Mouse (Mus musculus) midbrain, embryonic 13.5 days (tissue): ENCODE measurements around the gene Mrps27. TPM values are rescaled to one million over a fixed set of nuclear protein-coding genes. Genes with fewer than 3 reads are reported as not detected.

ENCODE experiments used
- ATAC-seq: fragments of 200-750 bp; cut with Nextera tagmentation; 2 replicates; pipeline ENCODE4 v1.8.0; 2017; ENCODE audit warnings: mild to moderate bottlenecking, moderate TSS enrichment, moderate library complexity
- H3K27ac ChIP-seq: fragments of 300-500 bp; sonication (generic); 2 replicates; pipeline ENCODE4 v1.5.1; 2015; ENCODE audit warnings: inconsistent platforms, mild to moderate bottlenecking, moderate library complexity
- H3K27me3 ChIP-seq: fragments of 300-500 bp; sonication (generic); 2 replicates; pipeline ENCODE4 v1.6.1; 2015; ENCODE audit warnings: mild to moderate bottlenecking, inconsistent platforms
- H3K36me3 ChIP-seq: fragments of 300-500 bp; sonication (generic); 2 replicates; pipeline ENCODE4 v1.6.1; 2015; ENCODE audit warnings: mild to moderate bottlenecking, inconsistent platforms
- H3K4me1 ChIP-seq: fragments of 300-500 bp; sonication (generic); replicated peaks from 2 replicates; pipeline ENCODE4 v1.6.1; 2015; ENCODE audit warnings: inconsistent platforms
- H3K4me2 ChIP-seq: fragments of 300-500 bp; sonication (generic); replicated peaks from 2 replicates; pipeline ENCODE4 v1.6.1; 2015; ENCODE audit warnings: moderate library complexity, mild to moderate bottlenecking, inconsistent platforms
- H3K4me3 ChIP-seq: fragments of 300-500 bp; sonication (generic); replicated peaks from 2 replicates; pipeline ENCODE4 v1.5.1; 2015; ENCODE audit warnings: mild to moderate bottlenecking, inconsistent platforms
- H3K9ac ChIP-seq: fragments of 300-500 bp; sonication (generic); replicated peaks from 2 replicates; pipeline ENCODE4 v1.6.1; 2015; ENCODE audit warnings: mild to moderate bottlenecking, inconsistent platforms
- H3K9me3 ChIP-seq: fragments of 300-500 bp; sonication (generic); 2 replicates; pipeline ENCODE4 v1.6.1; 2016; ENCODE audit warnings: mild to moderate bottlenecking, inconsistent platforms
- WGBS: fragments of 180-500 bp; shearing (Covaris S2); methylation state at CpG from one replicate; pipeline ENCODE4 v1.1.7; 2015; 5-methylcytosine and 5-hydroxymethylcytosine counted together
- polyA plus RNA-seq: library from polyadenylated mRNA; unstranded; fragments of >200 nt; fragmentation: Nextera tagmentation; extraction: Ambion mirVana; gene quantifications from 2 replicates; pipeline ENCODE4 v1.2.1, GENCODE M21; 2015

The Mrps27 gene
- polyA plus RNA-seq, 1 experiment from 2014 or later, result 39.5 TPM

DNA sequence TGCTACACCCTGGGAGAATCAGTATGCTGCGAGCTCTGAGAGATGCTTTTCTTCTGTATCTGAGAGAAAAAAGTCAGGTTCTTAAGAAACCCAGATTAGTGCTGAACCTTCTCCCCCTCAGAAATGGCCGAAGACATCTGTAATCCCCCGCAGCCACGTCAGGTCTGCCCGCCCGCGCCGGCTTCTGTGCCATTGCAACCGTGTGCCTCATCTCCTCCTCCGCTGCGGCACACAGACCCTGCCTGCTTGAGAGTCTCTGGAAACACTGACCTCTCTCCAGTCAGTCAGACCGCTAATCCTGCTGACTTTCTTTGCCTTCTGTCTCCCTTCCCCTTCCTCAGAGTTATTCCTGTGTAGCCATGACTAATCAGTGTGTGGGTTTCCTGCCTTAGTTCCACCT lies 50.9 kb downstream of the Mrps27 start:
- no peak overlapping the region for H3K4me3 ChIP-seq
- peak; percentile 62 for ATAC-seq
- 0 out of 2 replicates have a peak overlapping the region, but pooled peaks have one; percentile 23 for H3K9ac ChIP-seq
- no peaks in the 10 kb centered on the region for H3K9me3 ChIP-seq
- H3K27ac ChIP-seq, result peak overlapping the region; percentile 39
- H3K4me2 ChIP-seq, result peak overlapping the region; percentile 39
- no peaks in the 10 kb centered on the region for H3K36me3 ChIP-seq
- 21% methylated on average over 12 of the region's 12 CpGs for WGBS
- H3K27me3 ChIP-seq, result no peaks in the 10 kb centered on the region
- peaks cover 48% of the 10 kb centered on the region for H3K4me1 ChIP-seq

DNA sequence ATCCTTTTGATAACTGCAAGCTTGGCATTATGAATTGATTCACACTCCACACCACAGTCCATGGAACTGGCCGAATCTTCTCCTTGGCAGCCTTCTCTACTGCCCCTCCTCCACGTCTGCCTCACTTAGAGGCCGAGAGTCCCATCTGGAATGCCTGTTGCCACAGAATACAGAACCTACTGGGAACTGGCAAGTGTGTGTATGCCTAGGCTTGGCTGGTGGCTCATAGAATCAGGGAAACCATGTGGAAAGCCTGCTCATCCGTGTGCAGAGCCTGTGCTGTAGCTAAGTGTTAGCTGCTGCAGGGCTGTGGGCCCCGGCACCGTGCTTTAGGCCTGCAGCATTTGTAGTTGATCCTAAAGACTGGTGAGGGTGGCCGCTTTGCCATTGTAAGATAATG lies 52.6 kb downstream of the Mrps27 start:
- WGBS, result 30% methylated on average over 7 of the region's 7 CpGs
- peak overlapping the region; percentile 7 for H3K27ac ChIP-seq

DNA sequence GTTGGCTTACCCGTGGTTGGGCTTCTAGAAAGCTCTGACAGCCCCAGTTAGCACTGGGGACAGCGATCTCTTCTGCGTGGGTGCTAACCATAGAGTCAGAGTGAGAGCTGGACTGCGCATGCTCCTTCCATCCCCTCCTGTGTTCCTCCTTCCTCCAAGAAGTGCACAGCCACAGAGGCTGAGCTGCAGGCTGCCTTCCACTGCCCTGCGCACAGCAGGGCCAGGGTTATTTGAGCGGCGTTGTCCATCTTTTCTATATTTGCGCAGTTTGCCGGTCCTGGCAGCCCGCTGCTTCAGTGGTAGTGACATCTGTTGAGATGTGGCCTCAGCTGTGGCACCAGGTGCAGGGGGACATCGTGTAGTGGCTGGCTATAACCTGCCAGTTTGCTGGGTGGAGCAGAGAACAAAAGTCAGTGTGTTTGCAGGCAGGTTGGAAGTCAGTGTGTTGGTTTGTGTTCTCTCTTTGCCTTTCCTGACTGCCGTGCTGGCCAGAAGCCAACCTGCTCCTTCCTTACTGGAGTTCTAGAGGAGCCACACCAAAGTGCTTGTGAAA lies 53.6 kb downstream of the Mrps27 start:
- H3K36me3 ChIP-seq, result no peaks in the 10 kb centered on the region
- H3K9ac ChIP-seq, result no peak overlapping the region; the same call in 1 of the 2 replicates
- H3K4me2 ChIP-seq, result no peak overlapping the region
- H3K4me3 ChIP-seq, result no peak overlapping the region
- no peaks in the 10 kb centered on the region for H3K27me3 ChIP-seq
- no peak overlapping the region for H3K27ac ChIP-seq
- 82% methylated on average over 12 of the region's 12 CpGs for WGBS
- no peaks in the 10 kb centered on the region for H3K9me3 ChIP-seq
- no peak for ATAC-seq
- peaks cover 48% of the 10 kb centered on the region for H3K4me1 ChIP-seq

More for the DNA sequence above, 52.6 kb downstream of the Mrps27 start:
- Histone ChIP-seq H3K4me3 (no peak overlapping the region), H3K4me2 (no peak overlapping the region), H3K27me3 (no peaks in the 10 kb centered on the region), H3K4me1 (peaks cover 48% of the 10 kb centered on the region), H3K9me3 (no peaks in the 10 kb centered on the region), H3K36me3 (no peaks in the 10 kb centered on the region), H3K9ac (no peak overlapping the region)
- ATAC-seq, result peak; percentile 87

DNA sequence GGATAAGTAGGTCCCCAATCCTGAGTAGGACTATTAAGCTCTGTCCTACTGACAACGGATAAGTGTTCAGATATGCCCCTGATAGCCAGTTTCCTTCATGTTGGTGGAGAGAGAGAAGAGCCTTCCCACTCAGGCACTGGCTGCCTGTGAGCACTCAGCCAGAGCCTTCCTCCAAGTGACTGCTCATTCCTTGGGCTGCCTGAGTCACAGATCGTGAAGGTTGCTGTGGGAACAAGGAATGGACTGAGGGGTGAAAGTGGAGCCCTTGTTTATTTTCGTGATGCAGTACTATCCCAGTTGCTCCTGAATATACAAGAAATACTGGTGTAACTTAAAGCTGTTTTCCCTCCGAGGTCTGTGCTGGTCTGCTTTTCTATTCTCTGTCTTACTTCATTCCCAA lies 54.8 kb downstream of the Mrps27 start:
- no peak for ATAC-seq
- no peak overlapping the region for H3K4me3 ChIP-seq
- no peaks in the 10 kb centered on the region for H3K9me3 ChIP-seq
- no peak overlapping the region for H3K9ac ChIP-seq
- peaks cover 48% of the 10 kb centered on the region for H3K4me1 ChIP-seq
- H3K4me2 ChIP-seq, result no peak overlapping the region
- H3K36me3 ChIP-seq, result 0 out of 2 replicates have a peak, but pooled peaks cover 3% of the 10 kb centered on the region
- 72% methylated on average over 4 of the region's 4 CpGs for WGBS
- 0 out of 2 replicates have a peak overlapping the region, but pooled peaks have one; percentile 25 for H3K27ac ChIP-seq
- H3K27me3 ChIP-seq, result no peaks in the 10 kb centered on the region

DNA sequence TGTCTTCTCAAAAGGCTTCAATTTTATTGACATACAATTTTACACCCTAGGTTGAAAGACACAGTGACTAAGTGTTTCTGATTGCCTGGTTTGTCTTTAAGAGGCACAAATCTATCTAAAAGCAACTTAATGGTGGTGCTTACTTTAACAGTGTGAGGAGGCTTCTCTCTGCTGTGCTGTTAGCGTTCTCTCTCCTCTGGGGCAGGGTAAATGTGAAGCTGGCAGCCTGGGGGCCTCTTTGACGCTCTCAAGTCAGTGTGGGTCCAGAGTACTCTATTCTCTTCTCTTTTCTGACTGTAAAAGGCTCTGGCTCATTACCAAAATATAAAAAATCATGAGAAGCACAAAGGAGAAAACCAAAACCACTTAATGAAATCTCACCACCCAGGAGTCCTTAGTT lies 64.6 kb downstream of the Mrps27 start:
- Histone ChIP-seq H3K9ac (no peak overlapping the region; the same call in 1 of the 2 replicates), H3K27me3 (no peaks in the 10 kb centered on the region), H3K27ac (no peak overlapping the region), H3K4me3 (no peak overlapping the region), H3K36me3 (peaks cover 28% of the 10 kb centered on the region), H3K4me2 (no peak overlapping the region), H3K9me3 (no peaks in the 10 kb centered on the region), H3K4me1 (peaks cover 34% of the 10 kb centered on the region)
- WGBS, result 37% methylated on average over 2 of the region's 2 CpGs
- ATAC-seq, result no peak; the same call in 1 of the 2 replicates

DNA sequence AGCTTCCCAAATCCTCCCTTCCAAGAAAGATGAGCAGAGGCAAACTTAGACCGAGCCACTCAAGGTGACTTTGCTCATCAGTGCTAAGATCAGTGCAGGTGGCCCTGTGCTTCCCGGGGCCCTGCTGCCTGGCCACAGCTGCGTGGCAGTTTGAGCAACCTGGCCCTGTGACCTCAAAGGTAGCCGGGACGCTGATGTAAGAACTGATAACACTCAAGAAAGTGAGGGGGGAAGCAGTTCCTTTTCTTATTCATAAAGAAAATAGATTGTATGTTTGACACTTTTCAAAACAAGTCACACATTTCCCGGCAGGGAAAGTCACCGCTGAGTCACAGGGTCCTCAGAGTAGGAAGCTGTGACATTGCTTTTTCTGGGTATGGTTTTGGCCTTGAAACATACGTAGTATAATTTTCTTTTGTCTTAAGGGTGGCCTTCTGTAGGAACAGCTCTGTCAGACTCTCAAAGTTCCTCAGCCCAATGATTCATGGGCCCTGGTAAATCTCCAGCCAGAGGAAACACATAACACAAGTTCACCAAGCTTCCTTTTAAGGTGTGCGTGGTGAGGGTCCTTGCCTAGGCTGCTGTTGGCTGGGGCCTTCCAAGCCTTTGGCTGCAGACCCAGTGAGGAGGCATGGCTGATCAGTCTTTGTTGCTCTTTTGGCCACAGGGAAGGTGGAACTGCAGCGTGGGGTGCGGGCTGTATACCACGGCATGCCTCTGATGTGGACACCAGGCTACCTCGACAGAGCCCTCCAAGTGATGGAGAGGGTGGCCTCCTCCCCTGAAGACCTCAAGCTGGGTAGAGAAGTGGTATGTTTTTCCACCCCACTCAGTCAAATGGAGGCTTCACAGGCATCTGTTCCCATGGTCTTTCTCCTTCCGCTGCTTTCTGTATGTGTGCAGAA lies 66.3 kb downstream of the Mrps27 start:
- Histone ChIP-seq H3K9ac (no peak overlapping the region), H3K4me3 (no peak overlapping the region), H3K27ac (no peak overlapping the region), H3K9me3 (no peaks in the 10 kb centered on the region), H3K36me3 (peaks cover 15% of the 10 kb centered on the region), H3K27me3 (no peaks in the 10 kb centered on the region), H3K4me2 (no peak overlapping the region), H3K4me1 (peaks cover 43% of the 10 kb centered on the region)
- no peak for ATAC-seq
- 92% methylated on average over 14 of the region's 14 CpGs for WGBS

DNA sequence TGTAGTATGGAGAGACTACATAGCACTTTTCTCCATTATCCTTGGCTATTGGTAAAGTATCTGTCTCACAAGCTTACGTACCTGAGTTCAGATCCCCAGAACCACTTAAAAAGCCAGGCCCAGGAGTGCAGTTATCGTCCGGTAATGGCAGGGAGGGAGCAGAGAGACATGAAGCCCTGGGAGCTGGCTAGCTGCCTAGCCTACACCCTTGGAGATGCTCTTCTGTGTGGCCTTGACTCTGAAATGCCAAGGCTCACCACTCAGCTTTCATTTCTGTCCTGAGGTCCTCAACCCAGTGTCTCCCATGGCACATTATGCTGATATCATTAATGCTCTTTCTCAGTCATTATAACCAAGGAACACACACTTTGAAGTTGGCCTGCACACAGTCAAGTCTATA lies 67.2 kb downstream of the Mrps27 start:
- ATAC-seq, result no peak

DNA sequence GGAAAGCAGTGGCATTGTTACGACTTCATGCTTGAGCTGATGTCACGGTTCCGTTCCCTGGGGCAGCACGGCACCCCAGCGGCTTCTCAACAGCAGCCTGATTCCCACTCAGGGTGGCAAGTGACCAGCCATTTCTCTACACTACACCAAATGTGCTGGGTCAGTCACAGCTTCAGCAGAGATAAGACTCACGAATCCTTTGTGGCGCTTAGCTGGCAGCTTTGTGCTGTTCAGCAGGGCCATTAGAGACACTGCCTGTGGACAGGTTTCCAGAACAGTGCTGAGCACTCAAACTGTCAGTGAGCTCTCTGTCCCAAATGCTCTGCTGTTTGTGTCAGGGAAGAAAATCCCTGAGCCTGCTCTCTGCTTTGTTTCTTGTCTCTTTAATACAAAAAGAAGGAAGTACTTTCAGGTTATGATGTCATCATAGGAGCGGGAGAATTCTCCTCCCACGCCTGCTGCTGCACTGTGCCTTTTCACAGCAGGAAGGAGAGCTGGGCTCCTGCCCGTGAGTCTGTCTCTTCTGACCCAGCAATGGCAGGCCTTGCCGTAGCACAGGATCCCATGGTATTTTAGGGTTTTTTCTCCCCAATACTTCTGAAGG lies 68.0 kb downstream of the Mrps27 start:
- H3K4me2 ChIP-seq, result no peak overlapping the region
- peak overlapping the region; percentile 45 for H3K27ac ChIP-seq
- H3K36me3 ChIP-seq, result peaks cover 15% of the 10 kb centered on the region
- H3K27me3 ChIP-seq, result no peaks in the 10 kb centered on the region
- no peak overlapping the region for H3K4me3 ChIP-seq
- peaks cover 43% of the 10 kb centered on the region for H3K4me1 ChIP-seq
- ATAC-seq, result 0 out of 2 replicates have a peak, but pooled peaks have one; percentile 16
- WGBS, result 39% methylated on average over 11 of the region's 11 CpGs
- H3K9ac ChIP-seq, result 0 out of 2 replicates have a peak overlapping the region, but pooled peaks have one; percentile 11
- no peaks in the 10 kb centered on the region for H3K9me3 ChIP-seq

More for the DNA sequence above, 67.2 kb downstream of the Mrps27 start:
- Histone ChIP-seq H3K9ac (no peak overlapping the region), H3K4me3 (no peak overlapping the region), H3K4me1 (peaks cover 43% of the 10 kb centered on the region), H3K36me3 (peaks cover 15% of the 10 kb centered on the region), H3K4me2 (no peak overlapping the region), H3K27me3 (no peaks in the 10 kb centered on the region), H3K27ac (no peak overlapping the region), H3K9me3 (no peaks in the 10 kb centered on the region)
- WGBS, result 94% methylated on average over 3 of the region's 3 CpGs

DNA sequence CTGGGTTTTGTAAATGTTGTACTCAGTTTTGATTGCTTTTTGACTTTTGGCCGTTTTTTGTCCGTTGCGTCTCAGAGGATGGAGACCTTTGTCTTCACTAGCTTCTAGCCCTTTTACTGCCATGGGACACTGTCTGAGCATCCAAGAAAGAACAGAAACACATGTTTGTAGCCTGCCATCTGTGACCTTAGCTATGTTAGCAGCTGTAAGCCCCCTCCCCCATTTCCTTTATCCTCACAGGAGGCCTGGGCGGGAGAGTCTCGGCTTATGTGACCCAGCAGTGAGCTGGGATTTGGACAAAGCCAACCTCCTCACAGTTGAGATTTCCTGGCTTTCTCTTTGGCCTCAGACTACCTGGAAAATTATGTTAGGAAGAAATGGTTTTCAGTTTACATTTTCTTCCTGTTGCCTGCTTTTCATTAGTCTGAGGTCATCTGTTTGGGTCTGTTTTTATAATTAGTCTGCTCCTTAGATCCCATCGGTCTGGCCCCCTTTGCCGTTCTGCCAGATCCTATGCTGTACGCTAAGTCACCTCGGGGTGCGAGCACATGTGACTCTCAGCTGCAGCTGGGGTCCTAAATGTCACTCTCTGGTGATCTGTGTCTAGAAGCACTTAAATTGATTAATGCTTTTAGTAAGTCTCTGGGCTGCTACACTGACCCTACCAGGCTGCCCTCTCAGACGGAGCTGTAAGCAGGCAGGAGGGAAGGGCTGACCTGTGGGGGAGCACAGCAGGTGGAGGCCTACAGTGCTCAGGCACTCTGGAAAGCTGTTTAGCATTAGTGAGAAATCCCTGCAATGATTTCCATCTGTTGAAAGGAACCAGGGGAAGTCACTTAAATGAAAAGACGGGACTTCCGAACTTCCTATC lies 69.1 kb downstream of the Mrps27 start:
- H3K4me2 ChIP-seq, result no peak overlapping the region
- H3K27ac ChIP-seq, result peak overlapping the region; percentile 45
- no peak overlapping the region for H3K4me3 ChIP-seq
- ATAC-seq, result peak; percentile 34; the same call in 1 of the 2 replicates
- no peaks in the 10 kb centered on the region for H3K9me3 ChIP-seq
- peak overlapping the region; percentile 32 for H3K9ac ChIP-seq
- H3K36me3 ChIP-seq, result peaks cover 15% of the 10 kb centered on the region
- H3K4me1 ChIP-seq, result peaks cover 43% of the 10 kb centered on the region
- H3K27me3 ChIP-seq, result no peaks in the 10 kb centered on the region
- WGBS, result 33% methylated on average over 13 of the region's 13 CpGs

DNA sequence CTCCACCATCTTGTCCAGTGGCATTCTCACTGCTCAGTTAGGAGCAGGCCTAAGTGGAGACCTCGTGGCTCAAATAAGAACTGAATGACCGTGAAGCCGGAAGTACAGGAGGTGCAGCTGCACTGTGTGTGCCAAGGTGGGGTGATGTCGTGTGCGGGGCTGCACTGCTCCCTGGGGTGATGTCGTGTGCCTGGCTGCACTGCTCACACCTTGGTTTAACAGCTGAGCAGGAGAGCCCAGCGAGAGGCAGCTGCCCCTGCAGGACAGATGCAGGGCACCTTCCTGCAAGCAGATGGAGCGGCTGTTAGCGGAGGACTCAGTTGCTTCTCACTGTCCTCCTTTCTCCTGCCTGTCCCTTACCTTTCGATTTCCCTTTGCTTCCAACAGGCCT lies 69.8 kb downstream of the Mrps27 start:
- Histone ChIP-seq H3K4me2 (no peak overlapping the region), H3K36me3 (peaks cover 15% of the 10 kb centered on the region), H3K27ac (peak overlapping the region; percentile 45; the same call in 1 of the 2 replicates), H3K9ac (no peak overlapping the region), H3K9me3 (no peaks in the 10 kb centered on the region), H3K4me1 (peaks cover 37% of the 10 kb centered on the region), H3K4me3 (no peak overlapping the region), H3K27me3 (no peaks in the 10 kb centered on the region)
- peak; percentile 28; the same call in 1 of the 2 replicates for ATAC-seq
- 38% methylated on average over 10 of the region's 10 CpGs for WGBS

DNA sequence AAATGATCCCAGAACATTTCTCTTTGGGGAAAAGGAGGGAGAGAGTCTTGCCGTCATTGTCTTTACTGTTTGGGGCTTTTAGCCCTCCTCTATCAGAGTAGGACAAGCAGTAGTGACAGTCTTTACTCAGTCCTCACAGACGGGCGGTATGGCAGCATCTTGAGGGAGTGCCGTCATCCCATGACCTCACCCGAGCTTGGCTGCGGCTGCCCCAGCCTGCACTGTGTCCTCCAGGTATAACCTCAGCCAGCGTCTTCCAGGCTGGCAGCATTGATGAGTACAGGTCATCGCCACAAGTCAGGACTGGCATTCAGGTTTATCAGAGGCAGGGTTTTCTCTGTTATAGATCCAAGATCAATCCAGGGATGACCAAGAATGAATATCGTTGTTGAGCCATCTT lies 72.0 kb downstream of the Mrps27 start:
- H3K4me3 ChIP-seq, result no peak overlapping the region
- no peak overlapping the region for H3K9ac ChIP-seq
- H3K27ac ChIP-seq, result no peak overlapping the region
- H3K4me1 ChIP-seq, result peaks cover 39% of the 10 kb centered on the region
- H3K36me3 ChIP-seq, result peaks cover 16% of the 10 kb centered on the region
- no peak overlapping the region for H3K4me2 ChIP-seq
- H3K27me3 ChIP-seq, result no peaks in the 10 kb centered on the region
- H3K9me3 ChIP-seq, result no peaks in the 10 kb centered on the region
- no peak for ATAC-seq
- 85% methylated on average over 9 of the region's 9 CpGs for WGBS
